Comparison of ENCODE assay signal across 9 mouse cellular contexts in the genomic region with DNA sequence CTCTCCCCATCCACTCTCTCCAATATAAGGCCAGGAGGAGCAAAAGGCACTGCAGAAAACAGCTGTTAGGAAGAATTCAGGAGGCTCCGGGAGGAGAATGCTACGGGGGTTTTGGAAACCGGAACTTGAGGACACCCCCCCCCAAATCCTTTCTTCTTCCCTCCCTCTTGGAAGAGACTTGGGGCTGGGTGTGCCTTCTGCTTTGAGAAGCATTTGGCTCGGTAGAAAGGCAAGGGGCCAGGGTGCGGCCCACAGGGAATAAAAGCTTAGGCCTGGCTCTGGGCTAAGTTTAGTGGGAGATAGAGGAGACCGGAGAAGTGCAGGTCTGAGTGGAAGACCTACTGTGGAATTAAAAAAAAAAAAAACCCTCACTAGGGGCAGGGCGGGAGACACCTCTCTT.
DNase-seq lines count a peak whose midpoint lies in the region; ATAC-seq lines count a peak whose summit lies in the region.
"Had no signal": no experiment of that assay in that cellular context is flagged by ENCODE, and none has a peak within 500 bp of the region (broad histone marks: within the 10 kb centered on the region; RNA-seq: fewer than 3 reads in every experiment).

No protein-coding gene starts in this region.

- H3K4me2 ChIP-seq in kidney, embryonic 14.5 days (replicated peaks; ENCODE audit: low read depth, low read length) = peak overlapping the region; percentile 91
- H3K4me2 ChIP-seq in stomach, embryonic 15.5 days = peak overlapping the region; percentile 86

- WGBS in embryonic facial prominence, embryonic 10.5 days = 11% methylated on average over 7 of the region's 7 CpGs
- WGBS in heart, embryonic 10.5 days = 8% methylated on average over 7 of the region's 7 CpGs
- 16% methylated on average over 7 of the region's 7 CpGs for WGBS in kidney, embryonic 14.5 days
- 13% methylated on average over 7 of the region's 7 CpGs for WGBS in stomach, embryonic 15.5 days

- ATAC-seq in kidney, embryonic 14.5 days (ENCODE audit: low FRiP score, low TSS enrichment) = no peak
- ATAC-seq in stomach, embryonic 15.5 days (ENCODE audit: insufficient read depth, low FRiP score, low read depth) = no peak
- no peak for ATAC-seq in inflammation-experienced regulatory T-cells, adult 6 months

- H3K27ac ChIP-seq in embryonic facial prominence, embryonic 10.5 days (replicated peaks) = 0 out of 2 replicates have a peak overlapping the region, but pooled peaks have one; percentile 35
- H3K27ac ChIP-seq in heart, embryonic 10.5 days = peak overlapping the region; percentile 94
- H3K27ac ChIP-seq in kidney, embryonic 14.5 days (ENCODE audit: low read depth, low read length) = no peak overlapping the region
- H3K27ac ChIP-seq in stomach, embryonic 15.5 days = peak overlapping the region; percentile 83

- peaks cover 13% of the 10 kb centered on the region for H3K27me3 ChIP-seq in embryonic facial prominence, embryonic 10.5 days (replicated peaks; ENCODE audit: low read depth, poor library complexity, severe bottlenecking)
- no peaks in the 10 kb centered on the region for H3K27me3 ChIP-seq in heart, embryonic 10.5 days (ENCODE audit: insufficient read depth, poor library complexity, severe bottlenecking)
- no peaks in the 10 kb centered on the region for H3K27me3 ChIP-seq in kidney, embryonic 14.5 days (ENCODE audit: control insufficient read depth, insufficient read depth, low read length)
- no peaks in the 10 kb centered on the region for H3K27me3 ChIP-seq in stomach, embryonic 15.5 days (replicated peaks)
- H3K27me3 ChIP-seq: Patski had no signal

- peak overlapping the region; percentile 65; the same call in 1 of the 2 replicates for H3K9ac ChIP-seq in kidney, embryonic 14.5 days (ENCODE audit: low read depth, low read length)
- H3K9ac ChIP-seq in stomach, embryonic 15.5 days = no peak overlapping the region

- H3K36me3 ChIP-seq in embryonic facial prominence, embryonic 10.5 days (replicated peaks) = no peaks in the 10 kb centered on the region
- no peaks in the 10 kb centered on the region for H3K36me3 ChIP-seq in heart, embryonic 10.5 days
- H3K36me3 ChIP-seq in kidney, embryonic 14.5 days (ENCODE audit: control insufficient read depth, insufficient read depth, low read length) = no peaks in the 10 kb centered on the region; the same call in 1 of the 2 replicates
- H3K36me3 ChIP-seq in stomach, embryonic 15.5 days = no peaks in the 10 kb centered on the region

- peak; percentile 43 to 53 for DNase-seq in right cerebral cortex, postnatal 10 days (ENCODE audit: low spot score in 2 of 2)
- no peak for DNase-seq in right cerebral cortex, postnatal 14 days
- peak; percentile 14 for DNase-seq in embryonic facial prominence, embryonic 10.5 days (ENCODE audit: low spot score)
- DNase-seq in heart, embryonic 10.5 days (ENCODE audit: low spot score) = peak; percentile 73
- peak; percentile 53 for DNase-seq in lung, postnatal 14 days

- peak overlapping the region; percentile 90 for H3K4me3 ChIP-seq in embryonic facial prominence, embryonic 10.5 days
- peak overlapping the region; percentile 80 for H3K4me3 ChIP-seq in heart, embryonic 10.5 days
- peak overlapping the region; percentile 59 for H3K4me3 ChIP-seq in kidney, embryonic 14.5 days (ENCODE audit: low read length)
- H3K4me3 ChIP-seq in stomach, embryonic 15.5 days (replicated peaks) = peak overlapping the region; percentile 75

- peaks cover 34% of the 10 kb centered on the region for H3K4me1 ChIP-seq in embryonic facial prominence, embryonic 10.5 days
- H3K4me1 ChIP-seq in heart, embryonic 10.5 days = peaks cover 24% of the 10 kb centered on the region
- peaks cover 17% of the 10 kb centered on the region; the same call in 1 of the 2 replicates for H3K4me1 ChIP-seq in kidney, embryonic 14.5 days (ENCODE audit: control insufficient read depth, insufficient read depth, low read length)
- 0 out of 2 replicates have a peak, but pooled peaks cover 8% of the 10 kb centered on the region for H3K4me1 ChIP-seq in stomach, embryonic 15.5 days

- H3K9me3 ChIP-seq in embryonic facial prominence, embryonic 10.5 days = no peaks in the 10 kb centered on the region
- H3K9me3 ChIP-seq in heart, embryonic 10.5 days = no peaks in the 10 kb centered on the region
- H3K9me3 ChIP-seq in kidney, embryonic 14.5 days (ENCODE audit: control insufficient read depth, low read length) = no peaks in the 10 kb centered on the region
- no peaks in the 10 kb centered on the region for H3K9me3 ChIP-seq in stomach, embryonic 15.5 days
